Mouse (Mus musculus): ENCODE measurements around the gene Slc2a1. TPM values are rescaled to one million over a fixed set of nuclear protein-coding genes. Genes with fewer than 3 reads are reported as not detected.

The Slc2a1 gene
- total and polyA plus RNA-seq, 3 experiments = 33.4 to 64.9 (median 46.2) TPM

- Histone ChIP-seq H3K9me3 (replicated peaks; ENCODE audit: low read length) (no peaks in the 10 kb centered on the region), H3K27me3 (replicated peaks) (peaks cover 19% of the 10 kb centered on the region), H3K4me2 (ENCODE audit: insufficient read depth, low read depth, poor library complexity, severe bottlenecking) (no peak overlapping the region), H3K4me1 (ENCODE audit: control insufficient read depth in 1 of 2, insufficient read depth in 2 of 2) (no peaks in the 10 kb centered on the region), H3K36me3 (replicated peaks in 1 of 2; ENCODE audit: control insufficient read depth in 1 of 2, insufficient read depth in 1 of 2, low read length in 1 of 2) (no peaks in the 10 kb centered on the region), H3K79me2 (replicated peaks; ENCODE audit: control insufficient read depth, extremely low read depth, insufficient read depth, poor library complexity, severe bottlenecking) (no peaks in the 10 kb centered on the region), H3K4me3 (replicated peaks in 1 of 3; ENCODE audit: low read depth in 2 of 3, low read length in 2 of 3, poor library complexity in 1 of 3) (no peak overlapping the region), H3K27ac (ENCODE audit: insufficient read depth, low read depth) (no peak overlapping the region), H3K9ac (ENCODE audit: insufficient read depth, low read depth) (no peak overlapping the region)
- dilution Hi-C loops (cut with MboI; ENCODE audit: extremely low pct_ligation_motif_present, extremely low pct_unique_long_range_greater_than_20kb, low sequenced_read_pairs) = no loop called here
- DNase-seq (ENCODE audit: extremely low read depth) = no peak
- TF ChIP-seq JUN (IDR thresholded peaks at IDR 0.05; ENCODE audit: insufficient read depth, low read depth, low read length) (no peak), UBTF (IDR thresholded peaks at IDR 0.05; ENCODE audit: low read depth, low read length) (no peak), CHD2 (IDR thresholded peaks at IDR 0.05; ENCODE audit: low read length) (no peak), GABPA (IDR thresholded peaks at IDR 0.05; ENCODE audit: insufficient replicate concordance, low read depth, low read length) (no peak), ZC3H11A (IDR thresholded peaks at IDR 0.05; ENCODE audit: low read depth, low read length) (no peak), MYC (IDR thresholded peaks at IDR 0.05; ENCODE audit: low read depth, low read length) (no peak), TBP (conservative IDR thresholded peaks at IDR 0.05; ENCODE audit: low read depth, low read length) (no peak), HCFC1 (IDR thresholded peaks at IDR 0.05; ENCODE audit: low read depth, low read length) (no peak), CTCF (conservative IDR thresholded peaks at IDR 0.05 in 1 of 2, IDR thresholded peaks at IDR 0.05 in 1 of 2; ENCODE audit: low read depth in 2 of 2, low read length in 2 of 2) (no peak), KAT2A (IDR thresholded peaks at IDR 0.05; ENCODE audit: insufficient replicate concordance, low read length) (no peak), RAD21 (IDR thresholded peaks at IDR 0.05; ENCODE audit: low read depth, low read length) (no peak), SIN3A (IDR thresholded peaks at IDR 0.05; ENCODE audit: low read length) (no peak), TCF12 (IDR thresholded peaks at IDR 0.05; ENCODE audit: low read depth, low read length) (no peak), ETS1 (conservative IDR thresholded peaks at IDR 0.05; ENCODE audit: low read depth, low read length) (no peak), RCOR1 (conservative IDR thresholded peaks at IDR 0.05; ENCODE audit: low read depth, low read length) (no peak), POLR2AphosphoS2 (IDR thresholded peaks at IDR 0.05; ENCODE audit: low read depth, low read length) (no peak), PAX5 (IDR thresholded peaks at IDR 0.05; ENCODE audit: low read length) (no peak), E2F4 (IDR thresholded peaks at IDR 0.05; ENCODE audit: insufficient replicate concordance, low read depth, low read length) (no peak)
- in situ Hi-C loops (cut with MboI; ENCODE audit: low pct_ligation_motif_present, low pct_unique_long_range_greater_than_20kb, low sequenced_read_pairs) = no loop called here
Measured at GRCm38 (mm10) chr4:119072941-119073451, 35.5 kb upstream of the Slc2a1 start.

- no peak for DNase-seq (ENCODE audit: extremely low read depth)
- Histone ChIP-seq H3K9me3 (replicated peaks; ENCODE audit: low read length) (no peaks in the 10 kb centered on the region), H3K9ac (ENCODE audit: insufficient read depth, low read depth) (no peak overlapping the region), H3K4me3 (replicated peaks in 1 of 3; ENCODE audit: low read depth in 2 of 3, low read length in 2 of 3, poor library complexity in 1 of 3) (no peak overlapping the region), H3K27me3 (replicated peaks) (peaks cover 16% of the 10 kb centered on the region), H3K4me2 (ENCODE audit: insufficient read depth, low read depth, poor library complexity, severe bottlenecking) (no peak overlapping the region), H3K4me1 (ENCODE audit: control insufficient read depth in 1 of 2, insufficient read depth in 2 of 2) (no peaks in the 10 kb centered on the region), H3K79me2 (replicated peaks; ENCODE audit: control insufficient read depth, extremely low read depth, insufficient read depth, poor library complexity, severe bottlenecking) (no peaks in the 10 kb centered on the region), H3K36me3 (replicated peaks in 1 of 2; ENCODE audit: control insufficient read depth in 1 of 2, insufficient read depth in 1 of 2, low read length in 1 of 2) (no peaks in the 10 kb centered on the region), H3K27ac (ENCODE audit: insufficient read depth, low read depth) (no peak overlapping the region)
- TF ChIP-seq MXI1 (IDR thresholded peaks at IDR 0.05; ENCODE audit: low read depth, low read length) = no peak
- no peak for TF ChIP-seq ZKSCAN1 (IDR thresholded peaks at IDR 0.05; ENCODE audit: borderline replicate concordance, low read depth, low read length)
- no peak for TF ChIP-seq CTCF (conservative IDR thresholded peaks at IDR 0.05 in 1 of 2, IDR thresholded peaks at IDR 0.05 in 1 of 2; ENCODE audit: low read depth in 2 of 2, low read length in 2 of 2)
- no peak for TF ChIP-seq HCFC1 (IDR thresholded peaks at IDR 0.05; ENCODE audit: low read depth, low read length)
- TF ChIP-seq MYC (IDR thresholded peaks at IDR 0.05; ENCODE audit: low read depth, low read length) = no peak
- no peak for TF ChIP-seq CHD2 (IDR thresholded peaks at IDR 0.05; ENCODE audit: low read length)
- no peak for TF ChIP-seq RCOR1 (conservative IDR thresholded peaks at IDR 0.05; ENCODE audit: low read depth, low read length)
- TF ChIP-seq SIN3A (IDR thresholded peaks at IDR 0.05; ENCODE audit: low read length) = no peak
- no peak for TF ChIP-seq MAZ (IDR thresholded peaks at IDR 0.05; ENCODE audit: low read depth, low read length)
- TF ChIP-seq TBP (conservative IDR thresholded peaks at IDR 0.05; ENCODE audit: low read depth, low read length) = no peak
- TF ChIP-seq ETS1 (conservative IDR thresholded peaks at IDR 0.05; ENCODE audit: low read depth, low read length) = no peak
- in situ Hi-C loops (cut with MboI; ENCODE audit: low pct_ligation_motif_present, low pct_unique_long_range_greater_than_20kb, low sequenced_read_pairs) (no loop called here), dilution Hi-C loops (cut with MboI; ENCODE audit: extremely low pct_ligation_motif_present, extremely low pct_unique_long_range_greater_than_20kb, low sequenced_read_pairs) (no loop called here)
Measured at GRCm38 (mm10) chr4:119073626-119074025, 34.9 kb upstream of the Slc2a1 start.

Data from CH12.LX (cell line).